Mouse (Mus musculus): ENCODE data around the gene Ticrr. TPM values are rescaled to one million over a fixed set of nuclear protein-coding genes. Genes with fewer than 3 reads are reported as not detected.

Gene Ticrr
- polyA plus RNA-seq, 1 experiment from 2014 or later, result 18.7 TPM

GRCm38 (mm10) chr7:79742659-79743536 lies 82.9 kb downstream of the Ticrr start, which contains the start of the genes Pex11a and Wdr93:
TSS of gene Pex11a (minus strand) at chr7:79743131.
TSS of gene Wdr93 (plus strand) at chr7:79743163.
- WGBS, result 2% methylated on average over 46 of the region's 46 CpGs
- H3K27ac ChIP-seq (replicated peaks; ENCODE audit: low read depth, low read length), result no peak within 1 kb of the TSS
- peak within 1 kb of the TSS; percentile 81 for H3K4me3 ChIP-seq (ENCODE audit: low read depth, low read length)

GRCm38 (mm10) chr7:79744051-79744450 lies 84.1 kb downstream of the Ticrr start:
- H3K36me3 ChIP-seq (ENCODE audit: control insufficient read depth, insufficient read depth, low read length), result no peaks in the 10 kb centered on the region
- H3K4me3 ChIP-seq (ENCODE audit: low read depth, low read length), result no peak overlapping the region
- no peak overlapping the region for H3K9ac ChIP-seq (ENCODE audit: low read length)
- H3K4me1 ChIP-seq (ENCODE audit: control insufficient read depth, insufficient read depth, low read length), result no peaks in the 10 kb centered on the region
- WGBS, result 90% methylated on average over 9 of the region's 9 CpGs
- H3K27me3 ChIP-seq (ENCODE audit: control insufficient read depth, insufficient read depth, low read length), result no peaks in the 10 kb centered on the region
- no peak overlapping the region for H3K4me2 ChIP-seq (ENCODE audit: low read depth, severe bottlenecking)
- ATAC-seq (ENCODE audit: insufficient number of reproducible peaks, low FRiP score, low TSS enrichment, low read depth) (no peak), DNase-seq (ENCODE audit: low spot score) (no peak)
- no peak overlapping the region for H3K27ac ChIP-seq (replicated peaks; ENCODE audit: low read depth, low read length)
- no peaks in the 10 kb centered on the region for H3K9me3 ChIP-seq (ENCODE audit: control insufficient read depth, low read length)

More at GRCm38 (mm10) chr7:79742659-79743536, 82.9 kb downstream of the Ticrr start, which contains the start of the genes Pex11a and Wdr93:
- DNase-seq (ENCODE audit: low spot score) (peak; percentile 86), ATAC-seq (ENCODE audit: insufficient number of reproducible peaks, low FRiP score, low TSS enrichment, low read depth) (peak; percentile 86)
- Histone ChIP-seq H3K27me3 (ENCODE audit: control insufficient read depth, insufficient read depth, low read length) (no peaks in the 10 kb centered on the region), H3K9me3 (ENCODE audit: control insufficient read depth, low read length) (no peaks in the 10 kb centered on the region), H3K36me3 (ENCODE audit: control insufficient read depth, insufficient read depth, low read length) (no peaks in the 10 kb centered on the region), H3K4me1 (ENCODE audit: control insufficient read depth, insufficient read depth, low read length) (no peaks in the 10 kb centered on the region), H3K4me2 (ENCODE audit: low read depth, severe bottlenecking) (peak within 1 kb of the TSS; percentile 97), H3K9ac (ENCODE audit: low read length) (peak within 1 kb of the TSS; percentile 60)

GRCm38 (mm10) chr7:79744585-79744984 lies 84.6 kb downstream of the Ticrr start:
- Histone ChIP-seq H3K36me3 (ENCODE audit: control insufficient read depth, insufficient read depth, low read length) (no peaks in the 10 kb centered on the region), H3K9me3 (ENCODE audit: control insufficient read depth, low read length) (no peaks in the 10 kb centered on the region), H3K27me3 (ENCODE audit: control insufficient read depth, insufficient read depth, low read length) (no peaks in the 10 kb centered on the region), H3K9ac (ENCODE audit: low read length) (no peak overlapping the region), H3K4me1 (ENCODE audit: control insufficient read depth, insufficient read depth, low read length) (no peaks in the 10 kb centered on the region), H3K4me3 (ENCODE audit: low read depth, low read length) (no peak overlapping the region), H3K27ac (replicated peaks; ENCODE audit: low read depth, low read length) (no peak overlapping the region), H3K4me2 (ENCODE audit: low read depth, severe bottlenecking) (no peak overlapping the region)
- WGBS, result 81% methylated on average over 5 of the region's 5 CpGs
- DNase-seq (ENCODE audit: low spot score), result no peak
- no peak for ATAC-seq (ENCODE audit: insufficient number of reproducible peaks, low FRiP score, low TSS enrichment, low read depth)

GRCm38 (mm10) chr7:79747659-79748058 lies 87.7 kb downstream of the Ticrr start:
- H3K27me3 ChIP-seq (ENCODE audit: control insufficient read depth, insufficient read depth, low read length), result no peaks in the 10 kb centered on the region
- H3K27ac ChIP-seq (replicated peaks; ENCODE audit: low read depth, low read length), result no peak overlapping the region
- H3K9ac ChIP-seq (ENCODE audit: low read length), result no peak overlapping the region
- whole genome bisulfite sequencing, result 81% methylated on average over 6 of the region's 6 CpGs
- no peaks in the 10 kb centered on the region for H3K4me1 ChIP-seq (ENCODE audit: control insufficient read depth, insufficient read depth, low read length)
- H3K36me3 ChIP-seq (ENCODE audit: control insufficient read depth, insufficient read depth, low read length), result no peaks in the 10 kb centered on the region
- no peak for DNase-seq (ENCODE audit: low spot score)
- H3K4me3 ChIP-seq (ENCODE audit: low read depth, low read length), result no peak overlapping the region
- no peak overlapping the region for H3K4me2 ChIP-seq (ENCODE audit: low read depth, severe bottlenecking)
- ATAC-seq (ENCODE audit: insufficient number of reproducible peaks, low FRiP score, low TSS enrichment, low read depth), result no peak
- H3K9me3 ChIP-seq (ENCODE audit: control insufficient read depth, low read length), result no peaks in the 10 kb centered on the region

Other genes with a start within 250 kb of the Ticrr start
- 32.1 and 36.6 TPM in 2 replicates for gene Polg, start 193.8 kb upstream of the Ticrr start, polyA plus RNA-seq (2014; fragmentation: Nextera tagmentation; extraction: Ambion mirVana)
- gene Rhcg, start 42.5 kb upstream of the Ticrr start, polyA plus RNA-seq (2014; fragmentation: Nextera tagmentation; extraction: Ambion mirVana), result not detected in 2 replicates
- 6.1 and 6.3 TPM in 2 replicates for gene Kif7, start 55.5 kb downstream of the Ticrr start, polyA plus RNA-seq (2014; fragmentation: Nextera tagmentation; extraction: Ambion mirVana)
- not detected in 2 replicates for gene Plin1, start 72.7 kb downstream of the Ticrr start, polyA plus RNA-seq (2014; fragmentation: Nextera tagmentation; extraction: Ambion mirVana)
- 9.7 and 14.9 TPM in 2 replicates for gene Pex11a, start 82.9 kb downstream of the Ticrr start, polyA plus RNA-seq (2014; fragmentation: Nextera tagmentation; extraction: Ambion mirVana)
- 0.07 TPM in 1 of 2 replicates, not detected in the other for gene Wdr93, start 83.0 kb downstream of the Ticrr start, polyA plus RNA-seq (2014; fragmentation: Nextera tagmentation; extraction: Ambion mirVana)
- not detected in 2 replicates for gene Mesp1, start 133.6 kb downstream of the Ticrr start, polyA plus RNA-seq (2014; fragmentation: Nextera tagmentation; extraction: Ambion mirVana)
- 0.13 and 0.32 TPM in 2 replicates for gene Mesp2, start 150.5 kb downstream of the Ticrr start, polyA plus RNA-seq (2014; fragmentation: Nextera tagmentation; extraction: Ambion mirVana)
- gene Anpep, start 200.9 kb downstream of the Ticrr start, polyA plus RNA-seq (2014; fragmentation: Nextera tagmentation; extraction: Ambion mirVana), result 13.1 and 14.0 TPM in 2 replicates